Mouse (Mus musculus) G1E (cell line): ENCODE data around the gene Map2k1.

Source experiments
- CTCF ChIP-seq: IDR thresholded peaks from 2 replicates; pipeline ENCODE4 v1.5.1; 2012; ENCODE audit warnings: low read depth, low read length, inconsistent platforms, mixed read lengths
- POLR2AphosphoS5 ChIP-seq: IDR thresholded peaks from 2 replicates; pipeline ENCODE4 v1.6.1; 2012; ENCODE audit warnings: low read depth, low read length, inconsistent platforms; ENCODE audit not compliant: insufficient replicate concordance

- TF ChIP-seq CTCF (no peak), POLR2AphosphoS5 (no peak)
Observed at GRCm38 (mm10) chr9:64273757-64274156, 20.3 kb upstream of the Map2k1 start.
